Mouse (Mus musculus): ENCODE measurements at regions not wholly inside any gene's neighbourhood (a gene's known extent, or its start where the extent isn't known, plus 50 kb on each side); places are given as distances from the start of the nearest gene placed in this dataset.

- CTCF ChIA-PET = no interaction called here
Measured at GRCm38 (mm10) chr9:27694805-27695593, 95.6 kb upstream of the Opcml start.

- CTCF ChIA-PET = no interaction called here
Measured at GRCm38 (mm10) chr9:27701559-27701958, 89.0 kb upstream of the Opcml start.

GRCm38 (mm10) chr9:27702140-27702539 lies 88.4 kb upstream of the Opcml start:
- CTCF ChIA-PET = no interaction called here

- CTCF ChIA-PET = no interaction called here
Measured at GRCm38 (mm10) chr9:27704001-27704400, 86.6 kb upstream of the Opcml start.

GRCm38 (mm10) chr9:27723840-27724408 lies 66.7 kb upstream of the Opcml start:
- CTCF ChIA-PET = no interaction called here

GRCm38 (mm10) chr9:27724576-27724975 lies 66.0 kb upstream of the Opcml start:
- CTCF ChIA-PET = no interaction called here

GRCm38 (mm10) chr9:27728652-27729557 lies 61.7 kb upstream of the Opcml start:
- CTCF ChIA-PET = no interaction called here

GRCm38 (mm10) chr9:27729558-27729889 lies 61.1 kb upstream of the Opcml start:
- CTCF ChIA-PET = no interaction called here

- CTCF ChIA-PET = no interaction called here
Measured at GRCm38 (mm10) chr9:27739287-27739686, 51.3 kb upstream of the Opcml start.

Measured in spleen, embryonic (tissue).